Mouse (Mus musculus) liver, embryonic 11.5 days (tissue): ENCODE measurements around the gene Hexim2. TPM values are rescaled to one million over a fixed set of nuclear protein-coding genes. Genes with fewer than 3 reads are reported as not detected.

ENCODE experiments used
- ATAC-seq: fragments of 200-750 bp; cut with Nextera tagmentation; replicated peaks from 2 replicates; pipeline ENCODE4 v1.8.0; 2017; ENCODE audit warnings: moderate number of reproducible peaks, mild to moderate bottlenecking, moderate TSS enrichment, moderate library complexity; ENCODE audit not compliant: low FRiP score
- DNase-seq: peaks from one replicate; pipeline ENCODE4 v3.0.0-alpha.2; 2017; ENCODE audit warnings: low spot score
- H3K27ac ChIP-seq: fragments of 300-500 bp; sonication (generic); 2 replicates; pipeline ENCODE4 v1.5.1; 2014; ENCODE audit warnings: mild to moderate bottlenecking, low read depth, low read length, control low read depth
- H3K27me3 ChIP-seq: fragments of 300-500 bp; sonication (generic); replicated peaks from 2 replicates; pipeline ENCODE4 v1.6.1; 2014; ENCODE audit warnings: low read length, mixed read lengths; ENCODE audit not compliant: control insufficient read depth, insufficient read depth
- H3K36me3 ChIP-seq: fragments of 300-500 bp; sonication (generic); 2 replicates; pipeline ENCODE4 v1.6.1; 2014; ENCODE audit warnings: mild to moderate bottlenecking, low read length, moderate library complexity, mixed read lengths; ENCODE audit not compliant: control insufficient read depth, insufficient read depth
- H3K4me1 ChIP-seq: fragments of 300-500 bp; sonication (generic); replicated peaks from 2 replicates; pipeline ENCODE4 v1.6.1; 2014; ENCODE audit warnings: low read length, mixed read lengths; ENCODE audit not compliant: control insufficient read depth, insufficient read depth
- H3K4me2 ChIP-seq: fragments of 300-500 bp; sonication (generic); 2 replicates; pipeline ENCODE4 v1.6.1; 2014; ENCODE audit warnings: mild to moderate bottlenecking, control low read depth, moderate library complexity
- H3K4me3 ChIP-seq: fragments of 300-500 bp; sonication (generic); 2 replicates; pipeline ENCODE4 v1.5.1; 2014; ENCODE audit warnings: low read depth, low read length, control low read depth
- H3K9ac ChIP-seq: fragments of 300-500 bp; sonication (generic); 2 replicates; pipeline ENCODE4 v1.6.1; 2014; ENCODE audit warnings: low read depth, low read length, control low read depth
- H3K9me3 ChIP-seq: fragments of 300-500 bp; sonication (generic); 2 replicates; pipeline ENCODE4 v1.6.1; 2016; ENCODE audit warnings: low read length, inconsistent platforms, mixed read lengths; ENCODE audit not compliant: control insufficient read depth
- WGBS: fragments of 180-500 bp; shearing (Covaris S2); extraction: QIAGEN DNeasy Blood & Tissue Kit; methylation state at CpG from one replicate; pipeline ENCODE4 v1.1.7; 2014; 5-methylcytosine and 5-hydroxymethylcytosine counted together
- polyA plus RNA-seq: library from polyadenylated mRNA; unstranded; fragments of >200 nt; fragmentation: Nextera tagmentation; extraction: Ambion mirVana; gene quantifications from 2 replicates; pipeline ENCODE4 v1.2.1, GENCODE M21; 2014

The Hexim2 gene
- polyA plus RNA-seq, 1 experiment from 2014 or later, result 13.8 TPM

GRCm38 (mm10) chr11:103099352-103099940, 32.8 kb upstream of the Hexim2 start:
- H3K4me2 ChIP-seq, result no peak overlapping the region
- no peak for DNase-seq
- no peaks in the 10 kb centered on the region for H3K9me3 ChIP-seq
- 60% methylated on average over 12 of the region's 12 CpGs for WGBS
- H3K9ac ChIP-seq, result no peak overlapping the region
- H3K27ac ChIP-seq, result no peak overlapping the region
- H3K27me3 ChIP-seq, result peaks cover 36% of the 10 kb centered on the region
- peaks cover 31% of the 10 kb centered on the region for H3K4me1 ChIP-seq
- no peak for ATAC-seq
- no peaks in the 10 kb centered on the region for H3K36me3 ChIP-seq
- H3K4me3 ChIP-seq, result no peak overlapping the region

- WGBS, result 61% methylated on average over 8 of the region's 8 CpGs
- DNase-seq (no peak), ATAC-seq (no peak)
- Histone ChIP-seq H3K4me2 (no peak overlapping the region), H3K4me3 (no peak overlapping the region), H3K27ac (no peak overlapping the region), H3K9ac (no peak overlapping the region), H3K4me1 (peaks cover 38% of the 10 kb centered on the region), H3K27me3 (peaks cover 36% of the 10 kb centered on the region), H3K36me3 (no peaks in the 10 kb centered on the region), H3K9me3 (no peaks in the 10 kb centered on the region)
These were observed 31.9 kb upstream of the Hexim2 start for GRCm38 (mm10) chr11:103100361-103100760.

- peak within 1 kb of the TSS; percentile 96 for H3K4me2 ChIP-seq
These were observed 30.8 kb upstream of the Hexim2 start, which contains the start of the genes Plcd3 and Acbd4 for GRCm38 (mm10) chr11:103101481-103101865. TSS of gene Plcd3 (minus strand) at chr11:103101658. TSS of gene Acbd4 (plus strand) at chr11:103101682.

GRCm38 (mm10) chr11:103101866-103102501, 30.2 kb upstream of the Hexim2 start:
- Histone ChIP-seq H3K4me2 (peak overlapping the region; percentile 96), H3K4me1 (peaks cover 53% of the 10 kb centered on the region), H3K27me3 (peaks cover 36% of the 10 kb centered on the region), H3K27ac (no peak overlapping the region), H3K9ac (peak overlapping the region; percentile 47), H3K9me3 (no peaks in the 10 kb centered on the region), H3K4me3 (peak overlapping the region; percentile 70), H3K36me3 (no peaks in the 10 kb centered on the region)
- ATAC-seq, result peak; percentile 13; the same call in 1 of the 2 replicates
- peak; percentile 62 for DNase-seq
- 5% methylated on average over 30 of the region's 30 CpGs for WGBS

More at GRCm38 (mm10) chr11:103101481-103101865, 30.8 kb upstream of the Hexim2 start, which contains the start of the genes Plcd3 and Acbd4:
- H3K9me3 ChIP-seq, result no peaks in the 10 kb centered on the region
- H3K27me3 ChIP-seq, result peaks cover 36% of the 10 kb centered on the region
- peak within 1 kb of the TSS; percentile 70 for H3K4me3 ChIP-seq
- H3K4me1 ChIP-seq, result peaks cover 49% of the 10 kb centered on the region
- ATAC-seq, result 0 out of 2 replicates have a peak, but pooled peaks have one; percentile 32
- H3K9ac ChIP-seq, result peak within 1 kb of the TSS; percentile 47
- H3K36me3 ChIP-seq, result no peaks in the 10 kb centered on the region
- under 1% methylated on average over 34 of the region's 34 CpGs for WGBS
- peak; percentile 73 for DNase-seq
- no peak within 1 kb of the TSS for H3K27ac ChIP-seq

- WGBS, result 1% methylated on average over 35 of the region's 35 CpGs
- peak overlapping the region; percentile 76 for H3K9ac ChIP-seq
- no peaks in the 10 kb centered on the region for H3K36me3 ChIP-seq
- H3K4me2 ChIP-seq, result peak overlapping the region; percentile 96
- ATAC-seq (peak; percentile 89), DNase-seq (peak; percentile 99)
- peaks cover 47% of the 10 kb centered on the region for H3K4me1 ChIP-seq
- H3K27me3 ChIP-seq, result peaks cover 36% of the 10 kb centered on the region
- peak overlapping the region; percentile 70 for H3K4me3 ChIP-seq
- H3K27ac ChIP-seq, result no peak overlapping the region
- H3K9me3 ChIP-seq, result no peaks in the 10 kb centered on the region
These were observed 29.4 kb upstream of the Hexim2 start for GRCm38 (mm10) chr11:103102725-103103349.

- H3K27me3 ChIP-seq, result peaks cover 33% of the 10 kb centered on the region
- WGBS, result 50% methylated on average over 8 of the region's 8 CpGs
- H3K36me3 ChIP-seq, result no peaks in the 10 kb centered on the region
- peak overlapping the region; percentile 96 for H3K4me2 ChIP-seq
- H3K9me3 ChIP-seq, result no peaks in the 10 kb centered on the region
- H3K9ac ChIP-seq, result peak overlapping the region; percentile 76
- ATAC-seq, result no peak
- H3K4me3 ChIP-seq, result peak overlapping the region; percentile 70
- no peak for DNase-seq
- peaks cover 47% of the 10 kb centered on the region for H3K4me1 ChIP-seq
- peak overlapping the region; percentile 69 for H3K27ac ChIP-seq
These were observed 28.6 kb upstream of the Hexim2 start for GRCm38 (mm10) chr11:103103621-103104020.

- H3K27me3 ChIP-seq, result peaks cover 25% of the 10 kb centered on the region
- peak overlapping the region; percentile 96 for H3K4me2 ChIP-seq
- peak overlapping the region; percentile 70 for H3K4me3 ChIP-seq
- peak overlapping the region; percentile 76 for H3K9ac ChIP-seq
- WGBS, result 44% methylated on average over 7 of the region's 7 CpGs
- H3K9me3 ChIP-seq, result no peaks in the 10 kb centered on the region
- no peaks in the 10 kb centered on the region for H3K36me3 ChIP-seq
- DNase-seq (no peak), ATAC-seq (peak; percentile 64)
- H3K27ac ChIP-seq, result peak overlapping the region; percentile 69
- H3K4me1 ChIP-seq, result peaks cover 47% of the 10 kb centered on the region
These were observed 27.8 kb upstream of the Hexim2 start for GRCm38 (mm10) chr11:103104469-103104868.

GRCm38 (mm10) chr11:103105180-103105725, 27.0 kb upstream of the Hexim2 start:
- ATAC-seq (no peak), DNase-seq (peak; percentile 34)
- peaks cover 20% of the 10 kb centered on the region for H3K27me3 ChIP-seq
- H3K4me2 ChIP-seq, result peak overlapping the region; percentile 96
- H3K27ac ChIP-seq, result peak overlapping the region; percentile 69
- no peaks in the 10 kb centered on the region for H3K36me3 ChIP-seq
- H3K9me3 ChIP-seq, result no peaks in the 10 kb centered on the region
- H3K9ac ChIP-seq, result peak overlapping the region; percentile 76
- WGBS, result 61% methylated on average over 14 of the region's 14 CpGs
- H3K4me1 ChIP-seq, result peaks cover 47% of the 10 kb centered on the region
- H3K4me3 ChIP-seq, result peak overlapping the region; percentile 70; the same call in 1 of the 2 replicates
